Mouse (Mus musculus): ENCODE results near the gene Gm13289.
A peak's percentile ranks its signal among the peaks of the same experiment; 100 is the strongest.
"Not testable (repeated sequence)": the region's sequence is repeated elsewhere in the genome, so short reads cannot be mapped to it uniquely, and the experiment has no call there.

Gm13289 gene

DNA sequence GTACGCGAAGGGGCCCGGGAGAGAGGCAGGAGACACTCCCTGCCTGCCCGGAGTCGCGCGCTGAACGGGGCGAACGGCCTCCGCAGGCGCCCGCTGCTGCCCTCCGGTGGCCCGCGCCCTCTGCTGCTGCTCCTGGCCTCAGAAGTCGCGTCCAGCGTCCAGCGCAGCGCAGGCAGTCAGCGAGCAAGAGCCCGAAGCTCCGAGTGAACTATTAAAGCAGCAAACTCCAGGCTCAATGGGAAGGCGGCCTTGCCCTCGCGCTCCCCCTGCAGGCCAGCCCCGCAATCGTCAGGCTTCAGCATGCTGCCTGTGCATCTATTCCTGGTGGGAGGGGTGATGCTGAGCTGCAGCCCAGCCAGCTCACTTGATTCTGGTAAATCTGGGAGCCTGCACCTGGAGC lies at the start of gene Gm13289:
TSS of gene Gm13289 (plus strand) at position 301 of the 400 bp plus-strand sequence.
- not testable (repeated sequence) for DNase-seq (ENCODE audit: low read depth, low spot score)

DNA sequence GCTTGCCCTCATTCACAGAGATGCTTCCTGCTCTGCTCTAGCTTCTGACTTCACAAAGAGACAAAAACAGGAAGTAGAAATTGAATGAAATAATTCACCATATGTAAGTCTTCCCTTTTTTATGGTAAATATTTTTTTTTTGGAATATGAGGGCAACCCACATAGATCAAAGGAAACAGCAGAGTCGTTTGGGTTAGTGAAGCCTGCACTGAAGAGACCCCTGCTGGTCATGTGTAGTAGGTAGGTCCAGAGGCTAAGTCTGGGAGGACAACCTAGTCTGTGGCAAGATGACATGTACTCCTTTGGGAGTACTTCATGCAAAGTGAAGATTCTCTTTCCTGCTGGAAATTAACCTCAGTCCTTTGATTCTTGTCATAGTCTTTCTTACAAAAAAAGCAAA lies 49.4 kb upstream of the Gm13289 start:
- DNase-seq (ENCODE audit: low read depth, low spot score): peak; percentile 80

DNA sequence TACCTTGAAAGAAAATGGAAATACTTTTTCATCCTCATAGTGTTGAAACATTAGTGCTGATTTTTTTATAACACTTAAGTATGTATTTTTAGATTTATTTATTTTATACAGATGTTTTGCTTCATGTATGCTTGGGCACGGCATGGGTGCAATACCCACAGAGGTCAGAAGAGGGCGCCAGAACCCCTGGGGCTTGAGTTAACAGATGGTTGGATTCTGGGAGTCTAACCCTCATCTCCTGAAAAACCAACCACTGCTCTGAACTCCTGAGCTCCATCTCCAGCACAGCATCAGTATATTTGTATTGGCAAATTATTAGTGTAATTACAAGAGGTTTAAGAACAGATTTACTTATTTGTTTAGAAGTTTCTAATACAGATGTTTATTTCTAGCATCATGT lies 38.2 kb upstream of the Gm13289 start:
- peak; percentile 91 for DNase-seq (ENCODE audit: low read depth, low spot score)

DNA sequence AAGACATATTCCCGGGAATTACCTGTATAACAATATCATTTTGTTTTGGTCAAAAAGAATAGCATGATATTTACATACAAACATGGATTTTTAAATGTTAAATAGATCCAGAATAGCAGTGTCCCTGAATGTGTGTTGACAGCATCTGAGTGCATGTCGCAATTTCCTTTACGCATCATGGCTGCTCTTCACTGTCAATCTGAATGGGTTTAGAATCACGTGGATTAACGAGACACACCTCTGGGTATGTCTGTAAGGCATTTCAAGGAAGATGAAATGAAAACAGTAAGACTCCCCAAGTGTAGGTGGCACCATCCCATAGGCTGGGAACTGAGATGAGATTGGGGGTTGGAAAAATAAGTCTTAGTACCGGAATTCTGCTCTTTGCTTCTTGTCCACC lies 37.7 kb upstream of the Gm13289 start:
- DNase-seq (ENCODE audit: low read depth, low spot score): no peak

DNA sequence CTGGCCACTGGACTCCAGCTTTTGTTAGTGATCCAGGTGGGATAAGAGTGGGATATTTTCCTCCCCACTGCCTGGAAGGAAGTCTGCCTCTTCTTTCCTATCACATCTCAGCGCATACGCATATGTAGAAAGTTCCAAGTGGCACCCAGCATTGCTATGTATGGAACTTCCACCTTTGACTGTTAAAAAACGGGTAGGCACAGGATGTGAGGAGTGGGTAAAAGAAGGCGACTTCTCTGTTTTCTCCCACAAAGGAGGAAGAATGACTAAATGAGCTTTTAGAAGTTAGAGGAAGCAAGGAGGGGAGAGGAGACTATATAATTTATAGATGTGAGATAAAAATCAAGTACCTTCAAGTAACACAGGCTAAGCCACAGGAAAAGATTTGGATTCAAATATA lies 35.3 kb upstream of the Gm13289 start:
- DNase-seq (ENCODE audit: low read depth, low spot score): no peak

DNA sequence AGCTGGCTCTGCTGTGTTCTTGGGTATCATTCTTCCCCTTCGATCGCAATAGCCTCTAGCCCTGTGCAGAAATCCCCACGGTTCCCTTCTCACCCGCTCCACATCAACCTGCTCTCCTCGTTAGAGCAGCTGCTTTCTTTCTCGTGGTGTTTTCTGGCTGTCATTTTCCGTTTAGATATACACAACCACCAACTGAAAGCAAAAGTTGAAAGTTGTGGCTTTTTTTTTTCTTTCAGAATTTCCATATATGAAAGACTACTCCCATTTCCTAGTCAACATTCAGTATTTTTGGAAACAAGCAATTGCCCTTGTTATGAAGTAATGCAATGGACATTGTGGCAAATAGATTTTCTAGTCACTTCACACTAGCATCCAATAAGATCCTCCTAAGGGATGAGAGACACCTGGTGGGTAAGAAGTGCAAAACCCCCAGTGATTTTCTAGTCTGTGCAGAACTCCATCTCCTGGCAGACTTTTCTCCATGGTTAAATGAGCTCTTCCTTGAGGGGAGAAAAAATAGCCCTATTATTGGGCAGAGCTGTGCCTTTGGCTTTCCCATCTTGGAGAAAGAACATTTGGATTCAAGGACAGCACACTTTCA lies 33.9 kb upstream of the Gm13289 start:
- peak; percentile 33 for DNase-seq (ENCODE audit: low read depth, low spot score)

DNA sequence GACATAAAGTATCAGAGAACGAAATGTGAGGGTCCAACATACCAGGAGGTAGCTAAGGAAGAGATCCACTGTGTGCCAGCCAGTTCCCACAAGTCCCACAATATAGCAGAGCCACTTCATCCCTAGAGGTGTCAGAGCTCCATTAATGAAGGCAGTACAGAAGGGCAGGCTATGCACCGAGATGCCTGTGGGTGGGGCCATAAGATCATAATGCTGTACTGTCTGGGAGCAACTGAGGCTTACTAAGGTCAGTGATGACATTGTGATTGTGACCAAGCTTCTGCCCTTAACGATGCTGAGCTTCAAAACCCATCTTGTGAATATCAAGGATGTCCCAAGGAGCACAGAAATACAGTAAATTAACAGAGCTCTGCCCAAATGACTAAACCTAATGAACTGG lies 32.5 kb upstream of the Gm13289 start:
- DNase-seq (ENCODE audit: low read depth, low spot score): peak; percentile 45

DNA sequence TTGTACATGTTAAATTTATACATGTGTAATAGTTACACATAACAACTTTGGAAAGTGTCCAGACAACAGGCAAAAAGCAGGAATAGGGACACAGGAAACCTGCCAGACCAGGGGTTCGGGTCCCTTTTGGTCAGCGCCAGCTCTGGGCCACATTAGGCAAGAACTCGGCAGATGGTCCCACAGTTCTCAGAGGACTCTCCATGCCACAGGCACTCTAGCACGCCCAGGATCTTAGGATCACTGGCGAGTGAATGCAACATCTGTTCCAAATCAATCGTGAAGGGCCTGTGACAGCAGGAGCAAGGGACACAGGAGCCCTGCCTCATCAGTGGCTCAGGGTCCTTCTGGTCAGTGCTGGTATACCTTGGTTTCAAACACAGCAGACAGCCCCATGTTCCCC lies 26.8 kb upstream of the Gm13289 start:
- no peak for DNase-seq (ENCODE audit: low read depth, low spot score)

DNA sequence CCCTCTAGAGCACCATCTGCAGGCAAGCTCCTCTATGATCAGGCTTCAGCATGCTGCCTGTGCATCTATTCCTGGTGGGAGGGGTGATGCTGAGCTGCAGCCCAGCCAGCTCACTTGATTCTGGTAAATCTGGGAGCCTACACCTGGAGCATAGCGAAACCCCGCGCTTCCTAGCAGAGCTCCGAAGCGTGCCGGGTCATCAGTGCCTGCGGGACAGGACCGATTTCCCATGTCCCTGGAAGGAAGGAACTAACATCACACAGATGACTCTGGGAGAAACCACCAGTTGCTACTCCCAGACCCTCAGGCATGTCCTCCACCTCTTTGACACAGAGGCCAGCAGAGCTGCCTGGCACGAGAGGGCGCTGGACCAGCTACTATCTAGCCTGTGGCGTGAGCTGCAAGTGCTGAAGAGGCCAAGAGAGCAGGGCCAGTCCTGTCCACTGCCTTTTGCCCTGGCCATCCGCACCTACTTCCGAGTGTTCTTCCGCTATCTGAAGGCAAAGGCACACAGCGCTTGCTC lies 21.8 kb upstream of the Gm13289 start, which contains the start of gene Gm13271:
TSS of gene Gm13271 (plus strand) at position 51 of the 523 bp plus-strand sequence.
- not testable (repeated sequence) for DNase-seq (ENCODE audit: low read depth, low spot score)

DNA sequence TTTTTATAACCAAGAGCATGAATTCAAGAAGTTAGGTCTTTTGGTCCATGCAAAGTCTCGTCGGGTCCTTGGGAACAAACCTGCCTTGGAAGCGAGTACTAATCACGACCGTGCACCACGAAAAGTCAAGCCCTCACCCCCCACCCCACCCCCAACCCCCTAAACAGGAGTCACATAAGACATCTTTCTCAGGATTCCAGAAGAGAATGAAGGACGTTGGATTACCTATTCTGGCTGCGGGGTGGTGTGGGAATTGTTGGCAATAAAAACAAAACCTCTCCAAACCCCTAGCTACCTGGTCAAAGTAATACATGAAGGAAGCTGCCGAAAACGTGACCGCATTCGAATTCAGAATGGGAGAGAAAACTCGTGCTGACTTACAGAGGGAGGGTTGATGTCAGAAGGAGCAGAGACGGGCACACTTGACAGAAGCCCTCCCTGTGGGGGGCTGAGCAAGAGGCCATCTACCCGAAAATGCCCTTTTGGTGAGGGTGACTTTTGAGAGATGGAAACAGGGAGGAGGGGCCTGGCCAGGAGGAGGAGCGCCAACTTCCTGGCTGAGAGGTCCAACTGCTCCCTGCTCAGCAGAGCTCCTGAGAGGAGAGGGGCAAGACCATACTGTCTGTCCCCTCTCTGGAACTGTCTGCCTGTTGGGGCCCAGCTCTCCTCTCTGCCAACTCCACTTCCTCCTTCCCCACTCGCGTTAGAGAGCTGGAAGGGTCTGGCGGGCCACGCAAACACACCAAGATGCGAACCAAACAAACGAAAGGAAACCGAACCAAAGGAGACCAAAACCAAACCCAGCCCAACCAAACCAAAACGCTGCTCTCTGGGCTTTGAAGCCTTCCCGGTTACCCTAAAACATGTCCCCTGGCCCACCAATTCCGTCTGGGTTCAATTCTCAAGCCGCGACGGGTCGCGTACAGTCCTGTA lies 19.9 kb upstream of the Gm13289 start:
- DNase-seq (ENCODE audit: low read depth, low spot score): peak; percentile 56

DNA sequence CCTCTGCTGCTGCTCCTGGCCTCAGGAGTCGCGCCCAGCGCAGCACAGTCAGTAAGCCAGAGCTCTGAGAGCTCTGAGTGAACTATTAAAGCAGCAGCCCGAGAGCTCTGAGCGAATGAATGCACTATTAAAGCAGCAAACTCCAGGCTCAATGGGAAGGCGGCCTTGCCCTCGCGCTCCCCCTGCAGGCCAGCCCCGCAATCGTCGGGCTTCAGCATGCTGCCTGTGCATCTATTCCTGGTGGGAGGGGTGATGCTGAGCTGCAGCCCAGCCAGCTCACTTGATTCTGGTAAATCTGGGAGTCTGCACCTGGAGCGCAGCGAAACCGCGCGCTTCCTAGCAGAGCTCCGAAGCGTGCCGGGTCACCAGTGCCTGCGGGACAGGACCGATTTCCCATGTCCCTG lies 19.1 kb upstream of the Gm13289 start:
- DNase-seq (ENCODE audit: low read depth, low spot score): peak; percentile 92

DNA sequence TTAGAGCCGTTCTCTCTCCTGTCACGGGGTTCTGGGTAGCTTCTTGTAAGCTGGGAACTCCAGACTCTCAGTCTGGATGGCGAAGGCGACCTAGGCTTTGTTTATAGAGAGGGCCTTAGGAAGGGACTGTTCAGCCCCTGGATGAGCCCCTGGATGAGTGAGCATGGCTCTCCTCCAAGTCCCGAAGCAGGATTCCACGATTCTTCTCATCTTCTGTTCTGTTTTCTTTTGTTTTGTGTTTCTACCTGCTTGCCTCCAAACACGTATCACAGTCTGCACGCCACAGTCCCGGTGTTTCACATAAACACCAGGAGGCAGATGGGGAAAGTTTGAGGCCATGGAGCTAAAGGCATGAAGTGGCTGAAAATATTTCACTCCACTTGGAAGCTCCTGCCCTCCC lies 18.0 kb upstream of the Gm13289 start:
- not testable (repeated sequence) for DNase-seq (ENCODE audit: low read depth, low spot score)

DNA sequence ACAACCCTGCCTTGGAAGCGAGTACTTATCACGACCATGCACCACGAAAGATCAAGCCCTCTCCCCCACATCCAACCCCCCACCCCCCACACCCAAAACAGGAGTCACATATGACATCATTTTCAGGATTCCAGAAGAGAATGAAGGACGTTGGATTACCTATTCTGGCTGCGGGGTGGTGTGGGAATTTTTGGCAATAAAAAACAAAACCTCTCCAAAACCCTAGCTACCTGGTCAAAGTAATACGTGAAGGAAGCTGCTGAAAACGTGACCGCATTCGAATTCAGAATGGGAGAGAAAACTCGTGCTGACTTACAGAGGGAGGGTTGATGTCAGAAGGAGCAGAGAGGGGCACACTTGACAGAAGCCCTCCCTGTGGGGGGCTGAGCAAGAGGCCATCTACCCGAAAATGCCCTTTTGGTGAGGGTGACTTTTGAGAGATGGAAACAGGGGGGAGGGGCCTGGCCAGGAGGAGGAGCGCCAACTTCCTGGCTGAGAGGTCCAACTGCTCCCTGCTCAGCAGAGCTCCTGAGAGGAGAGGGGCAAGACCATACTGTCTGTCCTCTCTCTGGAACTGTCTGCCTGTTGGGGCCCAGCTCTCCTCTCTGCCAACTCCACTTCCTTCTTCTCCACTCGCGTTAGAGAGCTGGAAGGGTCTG lies 17.0 kb upstream of the Gm13289 start, which contains the start of gene Gm13283:
TSS of gene Gm13283 (plus strand) at position 510 of the 659 bp plus-strand sequence.
- DNase-seq (ENCODE audit: low read depth, low spot score): not testable (repeated sequence)

DNA sequence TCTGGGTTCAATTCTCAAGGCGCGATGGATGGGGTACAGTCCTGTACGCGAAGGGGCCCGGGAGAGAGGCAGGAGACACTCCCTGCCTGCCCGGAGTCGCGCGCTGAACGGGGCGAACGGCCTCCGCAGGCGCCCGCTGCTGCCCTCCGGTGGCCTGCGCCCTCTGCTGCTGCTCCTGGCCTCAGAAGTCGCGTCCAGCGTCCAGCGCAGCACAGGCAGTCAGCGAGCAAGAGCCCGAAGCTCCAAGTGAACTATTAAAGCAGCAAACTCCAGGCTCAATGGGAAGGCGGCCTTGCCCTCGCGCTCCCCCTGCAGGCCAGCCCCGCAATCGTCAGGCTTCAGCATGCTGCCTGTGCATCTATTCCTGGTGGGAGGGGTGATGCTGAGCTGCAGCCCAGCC lies 16.3 kb upstream of the Gm13289 start:
- DNase-seq (ENCODE audit: low read depth, low spot score): peak; percentile 85

DNA sequence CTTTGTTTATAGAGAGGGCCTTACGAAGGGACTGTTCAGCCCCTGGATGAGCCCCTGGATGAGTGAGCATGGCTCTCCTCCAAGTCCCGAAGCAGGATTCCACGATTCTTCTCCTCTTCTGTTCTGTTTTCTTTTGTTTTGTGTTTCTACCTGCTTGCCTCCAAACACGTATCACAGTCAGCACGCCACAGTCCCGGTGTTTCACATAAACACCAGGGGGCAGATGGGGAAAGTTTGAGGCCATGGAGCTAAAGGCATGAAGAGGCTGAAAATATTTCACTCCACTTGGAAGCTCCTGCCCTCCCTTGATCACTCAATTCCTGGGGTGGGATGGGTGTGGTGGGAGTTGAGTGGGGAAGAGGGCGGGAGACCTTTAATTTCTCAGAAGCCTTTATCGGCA lies 14.9 kb upstream of the Gm13289 start:
- not testable (repeated sequence) for DNase-seq (ENCODE audit: low read depth, low spot score)

DNA sequence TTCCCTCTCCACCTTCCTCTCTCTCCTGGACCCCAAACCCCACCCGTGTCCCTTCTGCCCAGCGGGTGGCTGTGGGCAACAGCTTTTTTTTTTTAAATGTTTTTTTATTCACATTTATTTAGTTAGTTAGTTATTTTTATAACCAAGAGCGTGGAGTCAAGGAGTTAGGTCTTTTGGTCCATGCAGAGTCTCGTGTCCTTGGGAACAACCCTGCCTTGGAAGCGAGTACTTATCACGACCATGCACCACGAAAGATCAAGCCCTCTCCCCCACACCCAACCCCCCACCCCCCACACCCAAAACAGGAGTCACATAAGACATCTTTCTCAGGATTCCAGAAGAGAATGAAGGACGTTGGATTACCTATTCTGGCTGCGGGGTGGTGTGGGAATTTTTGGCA lies 14.4 kb upstream of the Gm13289 start:
- not testable (repeated sequence) for DNase-seq (ENCODE audit: low read depth, low spot score)

DNA sequence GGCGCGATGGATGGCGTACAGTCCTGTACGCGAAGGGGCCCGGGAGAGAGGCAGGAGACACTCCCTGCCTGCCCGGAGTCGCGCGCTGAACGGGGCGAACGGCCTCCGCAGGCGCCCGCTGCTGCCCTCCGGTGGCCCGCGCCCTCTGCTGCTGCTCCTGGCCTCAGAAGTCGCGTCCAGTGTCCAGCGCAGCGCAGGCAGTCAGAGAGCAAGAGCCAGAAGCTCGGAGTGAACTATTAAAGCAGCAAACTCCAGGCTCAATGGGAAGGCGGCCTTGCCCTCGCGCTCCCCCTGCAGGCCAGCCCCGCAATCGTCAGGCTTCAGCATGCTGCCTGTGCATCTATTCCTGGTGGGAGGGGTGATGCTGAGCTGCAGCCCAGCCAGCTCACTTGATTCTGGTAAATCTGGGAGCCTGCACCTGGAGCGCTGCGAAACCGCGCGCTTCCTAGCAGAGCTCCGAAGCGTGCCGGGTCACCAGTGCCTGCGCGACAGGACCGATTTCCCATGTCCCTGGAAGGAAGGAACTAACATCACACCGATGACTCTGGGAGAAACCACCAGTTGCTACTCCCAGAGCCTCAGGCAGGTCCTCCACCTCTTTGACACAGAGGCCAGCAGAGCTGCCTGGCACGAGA lies 13.2 kb upstream of the Gm13289 start:
- DNase-seq (ENCODE audit: low read depth, low spot score): peak; percentile 70

DNA sequence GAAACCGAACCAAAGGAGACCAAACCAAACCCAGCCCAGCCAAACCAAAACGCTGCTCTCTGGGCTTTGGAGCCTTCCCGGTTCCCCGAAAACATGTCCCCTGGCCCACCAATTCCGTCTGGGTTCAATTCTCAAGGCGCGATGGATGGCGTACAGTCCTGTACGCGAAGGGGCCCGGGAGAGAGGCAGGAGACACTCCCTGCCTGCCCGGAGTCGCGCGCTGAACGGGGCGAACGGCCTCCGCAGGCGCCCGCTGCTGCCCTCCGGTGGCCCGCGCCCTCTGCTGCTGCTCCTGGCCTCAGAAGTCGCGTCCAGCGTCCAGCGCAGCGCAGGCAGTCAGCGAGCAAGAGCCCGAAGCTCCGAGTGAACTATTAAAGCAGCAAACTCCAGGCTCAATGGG lies 3.2 kb upstream of the Gm13289 start, which contains the start of gene Gm13290:
TSS of gene Gm13290 (plus strand) at position 301 of the 400 bp plus-strand sequence.
- not testable (repeated sequence) for DNase-seq (ENCODE audit: low read depth, low spot score)

DNA sequence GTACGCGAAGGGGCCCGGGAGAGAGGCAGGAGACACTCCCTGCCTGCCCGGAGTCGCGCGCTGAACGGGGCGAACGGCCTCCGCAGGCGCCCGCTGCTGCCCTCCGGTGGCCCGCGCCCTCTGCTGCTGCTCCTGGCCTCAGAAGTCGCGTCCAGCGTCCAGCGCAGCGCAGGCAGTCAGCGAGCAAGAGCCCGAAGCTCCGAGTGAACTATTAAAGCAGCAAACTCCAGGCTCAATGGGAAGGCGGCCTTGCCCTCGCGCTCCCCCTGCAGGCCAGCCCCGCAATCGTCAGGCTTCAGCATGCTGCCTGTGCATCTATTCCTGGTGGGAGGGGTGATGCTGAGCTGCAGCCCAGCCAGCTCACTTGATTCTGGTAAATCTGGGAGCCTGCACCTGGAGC lies 2.8 kb downstream of the Gm13289 start, which contains the start of gene Gm13272:
TSS of gene Gm13272 (plus strand) at position 301 of the 400 bp plus-strand sequence.
- not testable (repeated sequence) for DNase-seq (ENCODE audit: low read depth, low spot score)

DNA sequence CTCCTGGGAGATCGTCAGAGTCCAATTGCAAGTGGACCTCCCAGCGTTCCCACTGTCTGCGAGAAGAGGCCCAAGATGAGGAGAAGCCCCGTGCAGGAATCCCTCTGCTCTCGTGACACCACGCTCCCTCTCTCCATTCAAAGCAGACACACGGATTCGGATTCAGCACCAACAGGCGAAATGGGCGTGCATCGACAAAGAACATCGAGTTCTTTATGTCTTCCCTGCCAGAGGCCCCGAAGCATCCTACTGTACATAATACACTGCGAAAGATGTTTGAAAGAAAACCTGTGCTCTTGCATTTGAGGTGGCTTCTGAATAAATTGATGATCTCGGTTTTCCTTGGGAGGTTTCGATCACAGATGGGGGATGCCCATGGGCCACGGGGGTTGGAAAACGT lies 3.6 kb downstream of the Gm13289 start:
- DNase-seq (ENCODE audit: low read depth, low spot score): not testable (repeated sequence)

DNA sequence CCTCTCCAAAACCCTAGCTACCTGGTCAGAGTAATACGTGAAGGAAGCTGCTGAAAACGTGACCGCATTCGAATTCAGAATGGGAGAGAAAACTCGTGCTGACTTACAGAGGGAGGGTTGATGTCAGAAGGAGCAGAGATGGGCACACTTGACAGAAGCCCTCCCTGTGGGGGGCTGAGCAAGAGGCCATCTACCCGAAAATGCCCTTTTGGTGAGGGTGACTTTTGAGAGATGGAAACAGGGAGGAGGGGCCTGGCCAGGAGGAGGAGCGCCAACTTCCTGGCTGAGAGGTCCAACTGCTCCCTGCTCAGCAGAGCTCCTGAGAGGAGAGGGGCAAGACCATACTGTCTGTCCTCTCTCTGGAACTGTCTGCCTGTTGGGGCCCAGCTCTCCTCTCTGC lies 5.1 kb downstream of the Gm13289 start, which contains the start of gene Ifnz:
TSS of gene Ifnz (plus strand) at position 301 of the 400 bp plus-strand sequence.
- DNase-seq (ENCODE audit: low read depth, low spot score): not testable (repeated sequence)

All from CD4-positive, CD25-positive, alpha-beta regulatory T cell, adult 2 months (primary cell).